Mouse (Mus musculus) limb, embryonic 12.5 days (tissue): ENCODE data around the gene Nos2. TPM values are rescaled to one million over a fixed set of nuclear protein-coding genes. Genes with fewer than 3 reads are reported as not detected.

Source experiments
- ATAC-seq: fragments of 200-750 bp; cut with Nextera tagmentation; 2 replicates; pipeline ENCODE4 v1.8.0; 2017; ENCODE audit warnings: low read depth, moderate TSS enrichment; ENCODE audit not compliant: insufficient number of reproducible peaks, insufficient read depth, low FRiP score, low TSS enrichment
- H3K27ac ChIP-seq: fragments of 300-500 bp; sonication (generic); 2 replicates; pipeline ENCODE4 v1.5.1; 2016; ENCODE audit warnings: mild to moderate bottlenecking, moderate library complexity
- H3K27me3 ChIP-seq: fragments of 300-500 bp; sonication (generic); 2 replicates; pipeline ENCODE4 v1.6.1; 2016; ENCODE audit warnings: mild to moderate bottlenecking, moderate library complexity
- H3K36me3 ChIP-seq: fragments of 300-500 bp; sonication (generic); 2 replicates; pipeline ENCODE4 v1.6.1; 2016; ENCODE audit warnings: mild to moderate bottlenecking, moderate library complexity
- H3K4me1 ChIP-seq: fragments of 300-500 bp; sonication (generic); replicated peaks from 2 replicates; pipeline ENCODE4 v1.6.1; 2016
- H3K4me2 ChIP-seq: fragments of 300-500 bp; sonication (generic); 2 replicates; pipeline ENCODE4 v1.6.1; 2016; ENCODE audit warnings: mild to moderate bottlenecking, moderate library complexity
- H3K4me3 ChIP-seq: fragments of 300-500 bp; sonication (generic); replicated peaks from 2 replicates; pipeline ENCODE4 v1.5.1; 2016; ENCODE audit warnings: mild to moderate bottlenecking
- H3K9ac ChIP-seq: fragments of 300-500 bp; sonication (generic); replicated peaks from 2 replicates; pipeline ENCODE4 v1.6.1; 2016; ENCODE audit warnings: mild to moderate bottlenecking, moderate library complexity
- H3K9me3 ChIP-seq: fragments of 300-500 bp; sonication (generic); 2 replicates; pipeline ENCODE4 v1.6.1; 2016; ENCODE audit warnings: mild to moderate bottlenecking, moderate library complexity
- WGBS: fragments of 180-500 bp; shearing (Covaris S2); methylation state at CpG from one replicate; pipeline ENCODE4 v1.1.7; 2016; 5-methylcytosine and 5-hydroxymethylcytosine counted together
- polyA plus RNA-seq: library from polyadenylated mRNA; unstranded; fragments of >200 nt; fragmentation: Nextera tagmentation; extraction: Ambion mirVana; gene quantifications from 2 replicates; pipeline ENCODE4 v1.2.1, GENCODE M21; 2016

The Nos2 gene
- polyA plus RNA-seq, 1 experiment from 2014 or later: 0.66 TPM

- H3K4me1 ChIP-seq: peaks cover under 1% of the 10 kb centered on the region; the same call in 1 of the 2 replicates
- no peak for ATAC-seq
- H3K4me3 ChIP-seq: no peak overlapping the region
- H3K9me3 ChIP-seq: no peaks in the 10 kb centered on the region
- no peak overlapping the region for H3K9ac ChIP-seq
- H3K27ac ChIP-seq: no peak overlapping the region
- H3K4me2 ChIP-seq: no peak overlapping the region
- H3K27me3 ChIP-seq: no peaks in the 10 kb centered on the region
- no peaks in the 10 kb centered on the region for H3K36me3 ChIP-seq
- 82% methylated on average over 7 of the region's 7 CpGs for WGBS
Observed at GRCm38 (mm10) chr11:79008891-79009290, 88.3 kb downstream of the Nos2 start.

Other genes starting within 250 kb of the Nos2 start
- gene Nlk, start 223.4 kb upstream of the Nos2 start, polyA plus RNA-seq: 10.8 and 11.6 TPM in 2 replicates
- gene Ccnq, start 169.1 kb upstream of the Nos2 start, polyA plus RNA-seq: 37.6 and 40.2 TPM in 2 replicates
- gene Lyrm9, start 94.2 kb upstream of the Nos2 start, polyA plus RNA-seq: 13.7 and 14.9 TPM in 2 replicates
- gene Lgals9, start 64.2 kb downstream of the Nos2 start, polyA plus RNA-seq: 4.1 and 6.8 TPM in 2 replicates
- 2.7 and 4.3 TPM in 2 replicates for gene Ksr1, start 225.6 kb downstream of the Nos2 start, polyA plus RNA-seq